Mouse (Mus musculus) thymus, postnatal 14 days (tissue): Measurements from ENCODE around the gene Foxo3.

Experiments
- DNase-seq: peaks from one replicate; pipeline ENCODE4 v3.0.0; 2021

Gene Foxo3

GRCm38 (mm10) chr10:42221996-42222395 lies 54.6 kb downstream of the Foxo3 start:
- DNase-seq: no peak

GRCm38 (mm10) chr10:42221136-42221891 lies 55.2 kb downstream of the Foxo3 start:
- no peak for DNase-seq

DNA sequence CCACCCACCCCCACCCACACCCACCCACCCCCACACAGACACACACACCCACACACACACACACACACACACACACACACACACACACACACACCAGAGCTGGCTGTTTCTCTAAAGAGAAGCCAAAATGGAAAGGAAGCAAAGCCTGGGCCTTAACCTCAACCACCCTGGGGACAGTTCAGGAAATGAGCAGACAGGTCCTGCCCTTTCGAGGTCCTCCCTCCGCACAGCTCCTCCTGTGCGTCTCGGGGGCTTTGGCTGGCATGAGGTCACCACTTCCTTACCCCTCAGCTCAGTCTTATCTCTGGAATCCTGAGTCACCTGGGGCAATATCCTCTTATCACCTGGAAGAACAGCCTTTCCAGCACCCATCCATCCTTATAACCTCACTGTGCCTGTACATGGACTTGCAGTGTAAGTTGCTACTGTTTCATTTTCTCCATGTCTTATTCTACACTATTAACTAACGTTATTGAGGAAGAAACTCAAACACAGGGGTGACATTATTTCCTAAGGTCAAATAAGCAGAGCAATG lies 56.1 kb downstream of the Foxo3 start:
- DNase-seq: peak; percentile 40

GRCm38 (mm10) chr10:42211407-42211806 lies 65.1 kb downstream of the Foxo3 start:
- DNase-seq: no peak

DNA sequence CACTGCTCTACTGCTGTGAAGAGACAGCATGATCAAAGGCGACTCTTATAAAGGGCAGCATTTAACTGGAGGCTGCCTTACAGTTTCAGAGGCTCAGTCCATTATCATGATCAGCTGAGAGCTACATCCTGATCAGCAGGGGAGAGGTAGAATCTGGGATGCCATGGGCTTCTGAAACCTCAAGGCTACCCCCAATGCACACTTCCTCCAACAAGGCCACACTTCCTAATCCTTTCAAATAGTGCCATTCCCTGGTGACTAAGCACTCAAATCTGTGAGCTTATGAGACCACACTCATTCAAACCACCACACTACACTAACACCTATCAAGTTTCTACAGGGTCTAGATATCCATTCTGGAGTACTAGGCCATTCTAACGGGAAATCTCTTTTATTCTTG lies 65.9 kb downstream of the Foxo3 start:
- DNase-seq: no peak

GRCm38 (mm10) chr10:42209809-42210208 lies 66.7 kb downstream of the Foxo3 start:
- no peak for DNase-seq

DNA sequence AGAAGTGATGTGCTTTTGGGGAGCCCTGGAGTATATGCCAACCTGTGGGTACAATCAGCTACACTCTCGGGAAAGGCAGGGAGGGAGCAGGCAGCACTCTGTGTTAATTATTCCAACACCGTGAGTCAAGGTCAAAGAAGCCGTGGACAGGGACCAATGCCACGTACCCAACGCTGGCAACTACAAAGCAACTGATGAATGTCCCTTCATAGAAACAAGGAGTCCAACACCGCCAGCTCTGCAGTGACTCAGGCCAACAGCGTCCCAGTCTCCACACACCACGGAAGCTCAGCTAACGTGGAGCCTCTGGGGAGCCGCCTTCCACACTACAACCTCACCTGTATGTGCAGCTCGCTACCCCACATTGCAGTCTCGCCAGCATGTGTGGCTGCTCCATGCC lies 68.9 kb downstream of the Foxo3 start:
- DNase-seq: no peak

DNA sequence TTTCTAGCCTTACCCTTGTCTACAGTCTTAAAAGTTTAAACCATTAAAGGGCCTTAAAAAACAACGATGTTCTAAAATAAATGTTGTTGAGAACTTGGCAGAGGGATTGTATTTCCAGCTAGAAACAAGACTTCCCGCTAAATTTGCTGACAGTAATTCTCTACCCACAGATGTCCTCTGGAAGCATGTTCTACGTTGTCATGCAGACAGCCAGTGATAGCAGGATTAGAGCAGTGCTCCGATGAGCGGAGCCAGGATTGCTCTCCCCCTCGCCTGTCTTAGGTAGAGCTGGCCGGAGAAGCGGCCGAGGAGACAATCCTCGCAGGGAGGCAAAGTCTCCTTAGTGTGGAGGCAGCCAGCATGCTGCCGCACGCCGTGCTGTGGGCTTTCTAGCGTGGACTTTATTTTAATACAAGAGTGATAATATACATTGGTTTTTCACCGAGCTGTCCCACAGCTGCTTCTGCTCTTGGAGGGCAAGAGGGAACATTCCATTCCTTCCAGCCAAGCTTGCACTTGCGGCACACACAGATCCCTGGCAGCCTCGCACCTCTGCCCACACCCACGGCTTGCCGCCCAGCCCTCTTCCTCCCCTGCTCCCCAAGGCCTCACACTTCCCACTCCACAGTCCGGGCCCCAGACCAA lies 71.7 kb downstream of the Foxo3 start:
- no peak for DNase-seq

- DNase-seq: no peak
Measured at GRCm38 (mm10) chr10:42203321-42204155, 73.0 kb downstream of the Foxo3 start.

GRCm38 (mm10) chr10:42202561-42202960 lies 74.0 kb downstream of the Foxo3 start:
- no peak for DNase-seq

- DNase-seq: no peak
Measured at GRCm38 (mm10) chr10:42199472-42199871, 77.1 kb downstream of the Foxo3 start.

DNA sequence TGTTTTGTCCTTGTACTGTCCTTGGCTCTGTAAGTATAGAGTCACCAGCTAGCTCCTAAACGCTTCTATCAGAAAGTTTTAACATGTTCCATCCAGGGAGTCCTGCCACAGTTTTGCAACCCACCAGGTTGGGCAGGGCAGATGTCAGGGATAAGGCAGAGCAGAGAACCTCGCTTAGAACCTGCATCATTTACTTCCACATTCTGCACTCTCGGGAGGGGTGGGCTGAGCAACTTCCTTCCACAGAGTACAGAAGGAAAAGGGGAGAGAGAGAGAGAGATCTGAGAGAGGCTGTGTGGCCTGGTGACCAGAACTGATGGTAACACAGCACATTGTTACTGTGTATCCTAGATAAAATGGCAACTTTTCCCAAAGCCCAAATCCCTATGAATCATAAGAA lies 77.9 kb downstream of the Foxo3 start:
- no peak for DNase-seq

DNA sequence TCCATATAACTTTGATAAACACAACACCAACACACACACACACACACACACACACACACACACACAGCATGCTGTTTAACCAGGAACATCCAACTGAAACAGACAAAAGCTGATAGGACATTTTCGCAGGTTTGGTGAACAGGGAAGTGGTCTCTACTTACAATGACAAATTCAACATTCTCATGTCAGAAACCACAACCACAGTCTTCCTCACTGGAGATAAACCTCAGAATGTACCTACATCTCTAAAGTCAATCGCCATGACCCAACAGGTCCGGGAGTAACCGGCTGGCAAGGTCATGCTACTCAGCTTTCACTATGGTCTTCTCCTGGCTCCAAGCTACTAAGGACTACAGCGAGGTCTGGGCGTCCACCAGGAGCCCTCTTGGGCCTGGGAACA lies 81.8 kb downstream of the Foxo3 start:
- DNase-seq: no peak

DNA sequence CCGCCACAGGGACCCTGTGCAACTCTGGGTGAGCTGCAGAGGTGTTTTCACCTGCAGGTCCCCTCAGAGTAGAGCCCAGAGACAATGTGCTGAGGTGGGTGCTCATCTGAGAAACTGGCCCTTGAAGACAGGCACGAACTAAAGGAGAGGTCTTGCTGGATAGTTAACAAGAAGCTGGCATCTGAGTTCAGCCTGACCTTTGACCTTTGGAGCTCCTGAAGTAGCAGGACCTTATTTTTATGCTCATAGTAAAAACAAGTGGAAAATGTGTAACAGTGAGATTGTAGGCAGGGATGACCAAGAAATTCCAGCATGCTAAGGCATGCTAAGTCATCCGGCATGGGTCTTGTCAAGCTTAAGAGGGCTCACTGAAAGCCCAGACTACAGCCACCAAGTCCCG lies 82.6 kb downstream of the Foxo3 start:
- DNase-seq: no peak

DNA sequence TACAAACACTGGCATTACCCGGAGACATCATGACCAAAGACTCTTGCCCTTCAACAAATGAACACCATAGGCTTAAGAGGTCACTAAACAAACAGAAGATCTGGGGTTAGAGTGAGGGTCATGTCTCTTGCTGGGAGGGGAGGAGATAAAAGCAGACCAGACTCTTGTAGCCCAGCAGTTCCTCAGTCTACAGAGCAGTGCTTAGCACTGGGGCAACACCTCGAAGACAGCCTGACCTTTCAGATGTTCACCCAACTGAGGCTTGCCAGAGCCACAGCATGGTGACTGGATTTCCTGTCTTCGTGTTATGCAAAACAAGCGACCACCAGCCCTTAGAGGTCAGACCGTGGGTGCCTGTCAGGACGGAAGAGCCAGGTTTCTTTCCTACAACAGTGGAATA lies 83.6 kb downstream of the Foxo3 start:
- DNase-seq: peak; percentile 30

DNA sequence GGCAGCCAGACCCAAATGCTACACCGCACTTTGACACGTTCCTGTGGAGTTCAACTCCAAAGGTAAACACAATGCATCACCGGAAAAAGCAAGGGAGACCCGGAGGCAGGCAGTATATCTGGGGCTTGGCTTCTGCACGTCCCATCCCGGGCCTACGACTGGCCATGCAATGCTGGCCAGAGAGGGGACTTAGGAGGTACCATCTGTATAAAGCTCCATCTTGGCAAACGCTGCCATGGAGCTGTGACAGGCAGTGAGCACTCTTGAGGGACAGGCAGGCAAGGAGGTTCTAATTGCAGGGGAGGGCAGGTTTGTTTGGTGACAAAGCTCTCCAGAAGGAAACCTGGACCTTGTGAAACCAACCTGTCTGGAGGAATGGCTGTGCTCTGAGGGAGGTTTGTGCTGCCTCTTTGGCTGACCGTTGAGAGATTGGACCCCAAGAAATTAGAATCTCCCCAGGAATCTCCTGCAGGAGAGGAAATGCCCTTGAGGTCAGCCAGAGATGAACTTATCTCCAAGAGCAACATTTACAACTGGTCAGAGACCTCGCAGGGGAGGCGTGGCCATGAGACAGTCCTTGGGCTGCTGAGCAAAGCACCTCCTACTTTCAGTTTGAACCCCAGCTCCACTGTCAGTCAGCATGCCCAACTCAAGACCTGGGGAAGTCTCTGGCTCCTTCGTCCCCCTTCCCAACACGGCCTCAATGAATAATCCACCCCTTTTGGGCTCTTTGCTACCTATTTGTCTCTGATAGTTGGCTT lies 86.7 kb downstream of the Foxo3 start:
- no peak for DNase-seq

GRCm38 (mm10) chr10:42189037-42189436 lies 87.5 kb downstream of the Foxo3 start:
- no peak for DNase-seq

- DNase-seq: no peak
Measured at GRCm38 (mm10) chr10:42188091-42188490, 88.5 kb downstream of the Foxo3 start.

DNA sequence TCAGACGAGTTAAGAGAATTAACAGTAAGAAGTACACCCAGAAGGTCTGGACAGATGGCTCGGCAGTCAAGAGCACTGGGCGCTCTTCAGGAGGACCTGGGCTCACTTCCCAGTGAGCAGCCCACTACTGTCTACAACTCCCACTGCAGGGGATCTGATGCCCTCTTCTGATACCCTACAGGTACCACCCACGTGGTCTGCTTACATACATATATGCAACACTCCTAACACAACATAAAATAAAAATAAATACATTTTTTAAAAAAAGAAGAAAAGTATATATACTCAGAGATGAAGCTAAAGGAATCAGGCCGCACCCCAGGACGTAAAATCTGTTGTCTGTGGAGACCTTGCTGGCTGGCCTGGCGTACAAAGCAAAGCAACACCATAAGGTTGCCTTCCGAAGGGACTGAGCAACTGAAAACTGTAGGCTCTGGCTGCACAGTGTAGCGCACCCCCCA lies 89.6 kb downstream of the Foxo3 start:
- no peak for DNase-seq

- DNase-seq: no peak
Measured at GRCm38 (mm10) chr10:42180333-42180732, 96.2 kb downstream of the Foxo3 start.

DNA sequence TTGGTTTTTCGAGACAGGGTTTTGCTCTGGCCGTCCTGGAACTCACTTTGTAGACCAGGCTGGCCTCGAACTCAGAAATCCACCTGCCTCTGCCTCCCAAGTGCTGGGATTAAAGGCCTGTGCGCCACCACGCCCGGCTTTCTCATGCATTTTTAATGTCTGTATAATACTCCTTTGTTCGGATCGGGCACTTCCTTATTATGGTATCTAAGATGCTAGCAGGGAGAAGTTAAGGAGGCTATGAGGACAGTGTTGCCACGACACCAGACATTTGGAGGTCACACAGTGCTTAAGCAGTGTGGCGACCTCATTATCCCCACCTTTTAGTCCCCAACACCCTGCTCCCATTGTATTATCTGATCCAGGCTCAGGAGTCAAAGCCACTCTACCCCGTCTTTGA lies 97.8 kb downstream of the Foxo3 start:
- DNase-seq: no peak
